Mouse (Mus musculus) CD8-positive naive resting alpha-beta T cell, adult 2 months (primary cell): ENCODE data around the gene Gm49380.

Experiments
- DNase-seq, 2 experiments: peaks; one replicate each; pipeline ENCODE4 v3.0.0; 2022; ENCODE audit warnings: low read depth in 2 of 2, low spot score in 2 of 2

The Gm49380 gene

DNA sequence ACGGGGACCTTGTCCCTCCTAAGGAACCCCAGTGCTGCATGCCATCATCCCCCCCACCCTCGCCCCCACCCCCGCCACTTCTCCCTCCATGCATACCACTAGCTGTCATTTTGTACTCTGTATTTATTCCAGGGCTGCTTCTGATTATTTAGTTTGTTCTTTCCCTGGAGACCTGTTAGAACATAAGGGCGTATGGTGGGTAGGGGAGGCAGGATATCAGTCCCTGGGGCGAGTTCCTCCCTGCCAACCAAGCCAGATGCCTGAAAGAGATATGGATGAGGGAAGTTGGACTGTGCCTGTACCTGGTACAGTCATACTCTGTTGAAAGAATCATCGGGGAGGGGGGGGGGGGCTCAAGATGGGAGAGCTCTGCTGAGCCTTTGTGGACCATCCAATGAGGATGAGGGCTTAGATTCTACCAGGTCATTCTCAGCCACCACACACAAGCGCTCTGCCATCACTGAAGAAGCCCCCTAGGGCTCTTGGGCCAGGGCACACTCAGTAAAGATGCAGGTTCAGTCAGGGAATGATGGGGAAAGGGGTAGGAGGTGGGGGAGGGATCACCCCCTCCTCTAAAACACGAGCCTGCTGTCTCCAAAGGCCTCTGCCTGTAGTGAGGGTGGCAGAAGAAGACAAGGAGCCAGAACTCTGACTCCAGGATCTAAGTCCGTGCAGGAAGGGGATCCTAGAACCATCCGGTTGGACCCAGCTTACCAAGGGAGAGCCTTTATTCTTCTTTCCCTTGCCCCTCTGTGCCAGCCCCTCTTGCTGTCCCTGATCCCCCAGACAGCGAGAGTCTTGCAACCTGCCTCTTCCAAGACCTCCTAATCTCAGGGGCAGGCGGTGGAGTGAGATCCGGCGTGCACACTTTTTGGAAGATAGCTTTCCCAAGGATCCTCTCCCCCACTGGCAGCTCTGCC, 65.5 kb downstream of the Gm49380 start:
- no peak for DNase-seq

DNA sequence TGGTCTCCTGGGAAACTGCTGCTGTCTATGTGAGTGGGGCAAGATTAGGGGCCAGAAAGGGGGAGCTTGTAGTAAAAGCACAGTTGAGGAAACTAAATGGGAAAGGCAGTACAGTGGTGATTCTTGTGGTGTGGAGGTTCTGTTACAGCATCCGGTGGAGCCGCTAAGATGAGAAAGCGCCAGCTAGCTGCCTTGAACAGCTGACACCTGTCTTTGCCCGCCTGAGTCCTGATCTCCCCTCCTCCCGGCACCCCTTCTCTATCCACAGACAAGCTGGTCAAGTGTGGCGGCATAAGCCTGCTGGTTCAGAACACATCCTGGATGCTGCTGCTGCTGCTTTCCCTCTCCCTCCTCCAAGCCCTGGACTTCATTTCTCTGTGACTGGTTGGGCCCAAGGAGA, 66.2 kb downstream of the Gm49380 start:
- DNase-seq = peak in 1 of 2 experiments; percentile 53

GRCm38 (mm10) chr9:44046426-44046825, 66.9 kb downstream of the Gm49380 start:
- DNase-seq = no peak

DNA sequence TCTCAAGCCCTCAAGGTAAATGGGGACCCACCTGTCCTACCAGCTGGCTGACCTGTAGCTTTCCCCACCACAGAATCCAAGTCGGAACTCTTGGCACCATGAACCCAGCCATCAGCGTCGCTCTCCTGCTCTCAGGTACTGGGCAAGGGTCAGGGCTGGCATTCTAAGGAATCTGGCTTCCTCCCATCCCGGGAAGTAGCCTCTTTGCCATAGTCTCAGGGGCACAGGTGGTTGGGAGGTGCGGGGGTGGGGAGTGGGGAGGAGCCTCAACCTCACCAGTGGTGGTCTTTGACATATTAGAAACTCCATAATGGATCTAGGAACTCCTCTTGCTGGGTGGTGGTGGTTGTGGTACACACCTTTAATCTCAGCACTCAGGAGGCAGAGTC, 67.4 kb downstream of the Gm49380 start:
- no peak for DNase-seq

DNA sequence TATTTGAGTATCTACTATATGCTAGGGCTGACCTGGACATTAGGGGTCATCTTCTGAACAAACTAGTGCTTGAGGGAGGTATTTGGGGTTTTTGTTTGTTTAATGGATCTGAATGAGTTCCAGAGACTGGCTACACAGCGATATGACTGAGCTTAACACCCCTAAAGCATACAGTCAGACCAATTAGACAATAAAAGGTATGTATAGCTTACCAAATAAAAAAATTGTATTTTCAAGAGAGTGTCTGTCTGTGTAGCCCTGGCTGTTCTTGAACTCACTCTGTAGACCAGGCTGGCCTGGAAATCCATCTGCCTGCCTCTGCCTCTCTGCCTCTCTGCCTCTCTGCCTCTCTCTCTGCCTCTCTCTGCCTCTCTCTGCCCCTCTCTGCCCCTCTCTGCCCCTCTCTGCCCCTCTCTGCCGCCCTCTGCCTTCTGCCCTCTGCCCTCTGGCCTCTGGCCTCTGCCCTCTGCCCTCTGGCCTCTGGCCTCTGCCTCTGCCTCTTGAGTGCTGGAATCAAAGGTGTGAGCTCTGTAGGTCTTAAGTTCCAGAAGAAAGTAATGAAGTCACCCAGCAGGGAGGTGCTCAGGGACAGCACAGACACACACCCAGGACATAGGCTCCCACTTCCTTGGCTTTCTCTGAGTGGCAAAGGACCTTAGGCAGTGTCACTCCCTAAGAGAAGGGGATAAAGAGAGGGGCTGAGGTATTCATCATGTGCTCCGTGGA, 68.0 kb downstream of the Gm49380 start:
- no peak for DNase-seq

- no peak for DNase-seq
These were observed 68.7 kb downstream of the Gm49380 start for GRCm38 (mm10) chr9:44044426-44045157.

- DNase-seq = peak in 1 of 2 experiments; percentile 37
These were observed 69.4 kb downstream of the Gm49380 start for GRCm38 (mm10) chr9:44043708-44044425.

GRCm38 (mm10) chr9:44042836-44043707, 70.2 kb downstream of the Gm49380 start, which contains the start of gene Thy1:
Gene Thy1 (plus strand): TSS chr9:44043384.
- DNase-seq = peak in 1 of 2 experiments; percentile 41

DNA sequence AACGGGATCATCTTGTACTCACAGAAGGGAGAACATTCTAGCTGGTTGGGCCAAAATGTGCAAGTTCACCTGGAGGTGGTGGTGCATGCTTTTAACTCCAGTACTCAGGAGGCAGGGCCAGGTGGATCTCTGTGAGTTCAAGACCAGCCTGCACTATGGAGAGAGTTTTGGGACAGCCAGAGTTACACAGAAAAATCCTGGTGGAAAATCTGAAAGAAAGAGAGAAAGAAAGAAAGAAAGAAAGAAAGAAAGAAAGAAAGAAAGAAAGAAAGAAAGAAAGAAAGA, 71.0 kb downstream of the Gm49380 start:
- no peak for DNase-seq

DNA sequence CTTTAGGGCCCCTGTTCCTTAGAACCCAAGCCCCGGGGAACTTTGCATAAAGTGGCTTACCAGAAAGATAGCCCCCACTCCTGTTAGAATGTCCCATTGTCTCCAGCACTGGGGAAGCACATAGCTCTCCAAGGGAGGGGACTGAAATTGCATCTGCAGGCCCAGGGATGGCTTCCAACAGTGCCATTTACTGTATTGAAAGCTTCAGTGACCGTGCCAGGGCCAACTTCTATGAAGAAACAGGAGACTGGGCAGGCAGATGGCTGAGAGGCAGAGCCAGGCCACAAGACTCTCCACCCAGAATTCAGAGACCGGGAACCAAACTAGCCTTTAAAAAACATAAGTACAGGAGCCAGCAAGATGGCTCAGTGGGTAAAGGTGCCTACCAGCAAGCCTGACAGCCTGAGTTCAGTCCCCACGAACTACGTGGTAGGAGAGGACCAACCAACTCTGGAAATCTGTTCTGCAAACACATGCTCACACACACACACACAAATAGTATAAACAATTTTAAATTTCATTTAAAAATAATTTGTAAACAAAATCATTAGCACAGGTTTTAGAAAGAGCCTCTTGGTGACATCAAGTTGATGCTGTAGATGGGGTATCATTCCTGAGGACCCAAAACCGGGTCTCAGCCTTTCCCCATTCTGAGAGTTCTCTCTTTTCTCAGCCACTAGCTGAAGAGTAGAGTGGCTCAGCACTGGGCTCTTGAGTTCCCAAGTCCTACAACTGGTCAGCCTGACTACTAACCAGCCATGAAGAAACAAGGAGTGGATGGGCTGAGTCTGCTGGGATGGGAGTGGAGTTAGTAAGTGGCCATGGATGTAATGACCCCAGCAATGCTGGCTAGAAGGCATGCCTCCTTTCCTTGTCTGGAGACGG, 71.5 kb downstream of the Gm49380 start:
- DNase-seq = no peak

- no peak for DNase-seq
These were observed 76.2 kb downstream of the Gm49380 start for GRCm38 (mm10) chr9:44037106-44037505.

DNA sequence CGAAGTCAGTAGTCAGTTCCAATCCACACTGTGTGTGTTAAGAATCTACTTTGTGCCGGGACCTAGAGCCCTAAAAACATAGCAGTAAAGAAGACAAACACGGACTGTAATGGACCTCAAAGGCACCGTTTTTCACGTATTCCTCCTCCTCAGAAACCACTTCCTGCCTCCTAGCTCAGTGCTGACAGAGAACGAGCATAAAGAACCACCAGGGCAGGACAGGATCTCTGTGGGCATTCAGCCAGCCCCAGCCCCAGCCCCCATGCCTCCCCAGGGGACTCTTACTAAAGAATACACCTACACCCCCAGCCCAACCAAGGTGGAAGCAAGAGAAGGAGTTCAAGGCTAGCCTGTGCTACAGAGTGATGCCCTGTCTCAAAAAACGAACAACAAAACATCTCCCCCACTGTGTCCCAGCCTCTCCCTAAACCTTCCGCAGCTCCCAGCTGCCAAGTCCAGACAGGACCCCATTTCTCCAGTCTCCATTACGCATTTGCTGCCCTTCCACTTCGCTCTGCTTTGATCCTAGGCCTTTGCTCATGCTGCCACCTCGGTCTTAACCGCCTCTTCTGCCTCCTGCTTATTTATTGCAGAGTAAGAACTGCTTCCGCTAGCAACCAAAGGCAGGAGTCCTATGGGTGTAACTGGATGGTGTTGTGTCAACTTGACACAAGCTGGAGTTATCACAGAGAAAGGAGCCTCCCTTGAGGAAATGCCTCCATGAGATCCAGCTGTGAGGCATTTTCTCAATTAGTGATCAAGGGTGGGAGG, 79.2 kb downstream of the Gm49380 start:
- DNase-seq = peak; percentile 53 to 73

DNA sequence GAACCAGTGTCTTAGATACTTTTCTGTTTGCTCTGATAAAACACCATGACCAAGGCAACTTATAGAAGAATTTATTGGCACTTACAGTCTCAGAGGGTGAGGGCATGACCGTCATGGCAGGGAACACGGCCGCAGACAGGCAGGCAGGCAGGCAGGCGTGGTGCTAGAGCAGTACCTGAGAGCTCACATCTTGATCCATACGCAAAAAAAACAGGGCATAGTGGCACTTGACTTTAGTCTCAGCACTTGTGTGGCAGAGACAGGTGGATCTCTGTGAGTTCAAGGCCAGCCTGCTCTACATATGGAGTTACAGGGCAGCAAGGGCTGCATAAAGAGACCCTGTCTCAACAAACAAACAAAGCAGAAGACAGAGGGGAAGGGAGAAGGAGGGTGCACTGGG, 80.0 kb downstream of the Gm49380 start:
- no peak for DNase-seq

DNA sequence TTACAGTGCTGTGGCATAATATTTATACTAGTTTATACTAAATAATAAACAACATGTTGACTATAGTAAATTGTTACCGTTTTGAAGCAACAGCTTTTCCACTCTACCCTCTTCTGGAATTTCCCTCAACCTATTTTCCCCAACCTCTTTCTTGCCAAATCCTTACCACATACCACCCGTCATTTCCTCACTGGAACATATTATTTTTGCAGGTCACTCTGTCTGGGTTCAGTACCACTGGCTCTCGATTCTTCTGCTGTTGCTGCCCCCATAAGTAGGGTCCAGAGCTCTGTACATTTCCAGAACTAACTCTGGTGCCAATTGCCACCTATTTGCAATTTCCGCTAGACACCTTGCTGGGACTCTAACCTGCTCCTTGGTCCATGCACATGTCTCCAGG, 81.4 kb downstream of the Gm49380 start:
- no peak for DNase-seq

GRCm38 (mm10) chr9:44031079-44031478, 82.2 kb downstream of the Gm49380 start:
- peak; percentile 58 to 70 for DNase-seq

GRCm38 (mm10) chr9:44030646-44031045, 82.7 kb downstream of the Gm49380 start:
- no peak for DNase-seq

- peak; percentile 45 to 58 for DNase-seq
These were observed 83.6 kb downstream of the Gm49380 start for GRCm38 (mm10) chr9:44029580-44030236.

- DNase-seq = no peak
These were observed 89.2 kb downstream of the Gm49380 start for GRCm38 (mm10) chr9:44024096-44024495.
